Mouse (Mus musculus): ENCODE measurements around the gene Hist1h3c. TPM values are rescaled to one million over a fixed set of nuclear protein-coding genes. Genes with fewer than 3 reads are reported as not detected.
"Not testable (repeated sequence)": the region's sequence is repeated elsewhere in the genome, so short reads cannot be mapped to it uniquely, and the experiment has no call there.

The Hist1h3c gene
- total and polyA plus RNA-seq, 3 experiments, result 2.5 TPM; not detected in 2

- peak in 1 of 2 experiments; percentile 36 for DNase-seq
- Histone ChIP-seq H3K27ac (peak overlapping the region; percentile 43), H3K4me3 (no peak overlapping the region), H3K79me2 (replicated peaks; ENCODE audit: control insufficient read depth, insufficient read depth, low read length) (no peaks in the 10 kb centered on the region), H3K4me1 (ENCODE audit: control insufficient read depth, insufficient read depth, low read length) (peaks cover 5% of the 10 kb centered on the region), H3K36me3 (ENCODE audit: control insufficient read depth, insufficient read depth, low read length) (no peaks in the 10 kb centered on the region), H3K9ac (ENCODE audit: low read depth, low read length) (no peak overlapping the region), H3K27me3 (ENCODE audit: control insufficient read depth, insufficient read depth, low read length) (no peaks in the 10 kb centered on the region)
- intact Hi-C loops (cut with DNase I), result loop anchor here (10.0 kb wide), 1 partner anchor 1976 kb away; the partner anchor contains the start of genes Hist1h2ak, Hist1h2bn and Hist1h4k
- WGBS, result 23% methylated on average over 8 of the region's 8 CpGs
- TF ChIP-seq EP300 (IDR thresholded peaks at IDR 0.05; ENCODE audit: insufficient read depth, low read depth, low read length) (no peak), POLR2A (IDR thresholded peaks at IDR 0.05; ENCODE audit: insufficient read depth, low read depth, low read length) (no peak), CTCF (IDR thresholded peaks at IDR 0.05) (no peak)
These were observed 14.9 kb downstream of the Hist1h3c start for GRCm38 (mm10) chr13:23730479-23730878.

DNA sequence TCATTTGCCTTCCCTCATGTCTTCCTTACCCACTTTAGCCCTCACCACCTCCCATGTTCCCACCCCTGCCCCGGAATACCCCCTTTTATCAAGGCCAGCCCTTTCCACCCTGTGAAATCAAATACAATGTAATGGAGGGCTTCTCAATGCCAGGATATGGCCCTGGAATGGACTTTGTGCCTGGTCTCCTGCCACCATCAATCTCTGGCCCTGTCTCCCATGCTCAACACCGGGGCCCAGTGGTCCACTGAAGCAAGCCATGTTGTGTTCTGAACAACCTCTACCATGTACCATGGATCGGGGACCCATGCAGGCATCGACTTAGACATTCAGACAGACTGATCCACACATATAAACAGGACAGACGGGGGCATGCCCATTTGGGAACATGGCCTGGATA is 15.7 kb downstream of the Hist1h3c start:
- intact Hi-C loops (cut with DNase I), result loop anchor here (10.0 kb wide), 1 partner anchor 1975 kb away; the partner anchor contains the start of genes Hist1h2ak, Hist1h2bn and Hist1h4k

DNA sequence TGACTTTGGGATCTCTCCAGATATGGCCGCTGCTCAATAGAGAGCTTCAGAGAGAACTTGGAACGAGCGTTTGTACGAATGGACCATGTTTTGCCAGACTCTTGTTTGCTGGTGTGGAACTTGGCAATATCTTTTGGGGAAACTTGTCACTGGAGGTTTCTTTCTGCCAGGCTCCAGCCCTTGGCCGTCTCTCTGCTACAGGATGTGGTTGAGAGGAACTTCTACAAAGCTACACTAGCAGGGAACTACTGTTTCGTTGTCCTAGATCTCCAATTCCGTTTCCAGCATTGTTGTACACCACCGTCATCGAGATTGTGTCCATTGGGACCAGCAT is 16.2 kb downstream of the Hist1h3c start:
- no peak for TF ChIP-seq POLR2A (IDR thresholded peaks at IDR 0.05; ENCODE audit: insufficient read depth, low read depth, low read length)
- no peak for TF ChIP-seq CTCF (IDR thresholded peaks at IDR 0.05)
- TF ChIP-seq EP300 (IDR thresholded peaks at IDR 0.05; ENCODE audit: insufficient read depth, low read depth, low read length), result no peak
- WGBS, result 72% methylated on average over 9 of the region's 9 CpGs

More for the DNA sequence above, 15.7 kb downstream of the Hist1h3c start:
- H3K79me2 ChIP-seq (replicated peaks; ENCODE audit: control insufficient read depth, insufficient read depth, low read length), result no peaks in the 10 kb centered on the region
- H3K4me3 ChIP-seq, result no peak overlapping the region
- H3K27ac ChIP-seq, result no peak overlapping the region; the same call in 1 of the 2 replicates
- no peaks in the 10 kb centered on the region for H3K36me3 ChIP-seq (ENCODE audit: control insufficient read depth, insufficient read depth, low read length)
- no peaks in the 10 kb centered on the region for H3K27me3 ChIP-seq (ENCODE audit: control insufficient read depth, insufficient read depth, low read length)
- WGBS, result 93% methylated on average over 5 of the region's 5 CpGs
- peaks cover 5% of the 10 kb centered on the region for H3K4me1 ChIP-seq (ENCODE audit: control insufficient read depth, insufficient read depth, low read length)
- no peak for TF ChIP-seq EP300 (IDR thresholded peaks at IDR 0.05; ENCODE audit: insufficient read depth, low read depth, low read length)
- TF ChIP-seq POLR2A (IDR thresholded peaks at IDR 0.05; ENCODE audit: insufficient read depth, low read depth, low read length), result no peak
- TF ChIP-seq CTCF (IDR thresholded peaks at IDR 0.05), result no peak
- no peak for DNase-seq
- H3K9ac ChIP-seq (ENCODE audit: low read depth, low read length), result no peak overlapping the region

DNA sequence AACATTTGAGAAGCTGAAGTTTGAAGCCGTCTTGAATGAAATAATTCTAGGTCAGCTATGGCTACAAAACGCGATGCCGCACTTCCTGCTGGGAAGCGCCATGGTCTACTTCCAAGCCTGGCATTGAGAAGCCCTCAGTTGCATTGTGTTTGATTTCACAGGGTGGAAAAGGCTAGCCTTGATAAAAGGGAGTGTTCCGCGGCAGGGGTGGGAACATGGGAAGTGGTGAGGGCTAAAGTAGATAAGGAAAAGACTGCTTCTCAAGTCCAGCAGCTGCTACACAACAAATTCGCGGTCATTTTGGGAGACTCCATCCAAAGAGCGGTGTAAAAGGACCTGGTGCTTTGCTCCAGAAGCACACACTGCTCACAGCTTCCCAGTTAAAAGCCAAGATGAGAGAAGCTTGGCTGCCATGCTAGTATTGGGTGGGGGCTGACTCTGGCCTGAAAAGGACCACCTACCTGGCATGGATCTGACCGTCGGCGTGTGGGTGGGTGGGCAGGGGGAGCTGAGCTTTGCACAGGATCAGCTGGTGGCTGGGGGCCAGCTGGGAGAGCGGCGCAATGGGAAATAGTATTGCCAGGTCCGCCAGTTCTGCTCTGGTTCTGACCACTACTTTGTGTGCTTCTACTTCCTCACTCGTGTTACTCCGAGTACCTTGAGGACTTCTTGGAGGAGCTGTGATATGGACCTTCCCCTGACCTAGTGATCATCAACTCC is 16.8 kb downstream of the Hist1h3c start:
- intact Hi-C loops (cut with DNase I), result no loop called here
- H3K27ac ChIP-seq, result peak overlapping the region; percentile 20; the same call in 1 of the 2 replicates
- H3K79me2 ChIP-seq (replicated peaks; ENCODE audit: control insufficient read depth, insufficient read depth, low read length), result no peaks in the 10 kb centered on the region
- H3K27me3 ChIP-seq (ENCODE audit: control insufficient read depth, insufficient read depth, low read length), result no peaks in the 10 kb centered on the region
- H3K36me3 ChIP-seq (ENCODE audit: control insufficient read depth, insufficient read depth, low read length), result no peaks in the 10 kb centered on the region
- 57% methylated on average over 18 of the region's 18 CpGs for WGBS
- no peak overlapping the region for H3K4me3 ChIP-seq
- H3K9ac ChIP-seq (ENCODE audit: low read depth, low read length), result no peak overlapping the region
- H3K4me1 ChIP-seq (ENCODE audit: control insufficient read depth, insufficient read depth, low read length), result peaks cover 5% of the 10 kb centered on the region
- no peak for DNase-seq
- TF ChIP-seq POLR2A (IDR thresholded peaks at IDR 0.05; ENCODE audit: insufficient read depth, low read depth, low read length) (no peak), EP300 (IDR thresholded peaks at IDR 0.05; ENCODE audit: insufficient read depth, low read depth, low read length) (no peak), CTCF (IDR thresholded peaks at IDR 0.05) (no peak)

More for the DNA sequence above, 16.2 kb downstream of the Hist1h3c start:
- Histone ChIP-seq H3K9ac (ENCODE audit: low read depth, low read length) (no peak overlapping the region), H3K4me1 (ENCODE audit: control insufficient read depth, insufficient read depth, low read length) (peaks cover 5% of the 10 kb centered on the region), H3K27me3 (ENCODE audit: control insufficient read depth, insufficient read depth, low read length) (no peaks in the 10 kb centered on the region), H3K27ac (peak overlapping the region; percentile 20; the same call in 1 of the 2 replicates), H3K4me3 (no peak overlapping the region), H3K36me3 (ENCODE audit: control insufficient read depth, insufficient read depth, low read length) (no peaks in the 10 kb centered on the region), H3K79me2 (replicated peaks; ENCODE audit: control insufficient read depth, insufficient read depth, low read length) (no peaks in the 10 kb centered on the region)
- peak in 1 of 2 experiments; percentile 58 for DNase-seq
- intact Hi-C loops (cut with DNase I), result no loop called here

- no peak for DNase-seq
- H3K36me3 ChIP-seq (ENCODE audit: control insufficient read depth, insufficient read depth, low read length), result no peaks in the 10 kb centered on the region
- WGBS, result 90% methylated on average over 1 of the region's 1 CpGs
These were observed 20.2 kb downstream of the Hist1h3c start for GRCm38 (mm10) chr13:23725213-23725612.

DNA sequence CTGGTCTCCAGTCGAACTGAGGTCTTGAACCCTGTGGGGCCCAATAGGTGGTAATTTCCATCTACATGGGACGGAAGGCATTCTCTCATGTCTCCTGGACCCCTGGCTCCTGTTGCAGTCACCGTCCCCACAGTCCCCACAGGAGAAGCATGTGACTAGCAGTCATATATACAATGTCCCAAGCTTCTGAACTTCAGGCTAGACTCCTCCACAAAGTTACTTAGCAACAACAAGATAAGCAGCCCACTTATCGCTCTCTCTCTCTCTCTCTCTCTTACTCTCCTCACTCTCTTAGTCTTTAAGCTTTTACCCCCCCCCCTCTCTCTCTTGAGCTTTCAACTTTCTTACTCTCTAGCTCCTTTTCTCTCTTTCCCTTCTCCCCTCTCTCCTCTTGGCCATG is 21.2 kb downstream of the Hist1h3c start:
- Histone ChIP-seq H3K4me3 (no peak overlapping the region), H3K79me2 (replicated peaks; ENCODE audit: control insufficient read depth, insufficient read depth, low read length) (no peaks in the 10 kb centered on the region), H3K27me3 (ENCODE audit: control insufficient read depth, insufficient read depth, low read length) (no peaks in the 10 kb centered on the region), H3K4me1 (ENCODE audit: control insufficient read depth, insufficient read depth, low read length) (peaks cover 2% of the 10 kb centered on the region; the same call in 1 of the 2 replicates), H3K9ac (ENCODE audit: low read depth, low read length) (no peak overlapping the region), H3K27ac (no peak overlapping the region), H3K36me3 (ENCODE audit: control insufficient read depth, insufficient read depth, low read length) (no peaks in the 10 kb centered on the region)
- 75% methylated on average over 4 of the region's 4 CpGs for WGBS
- intact Hi-C loops (cut with DNase I), result no loop called here
- no peak for TF ChIP-seq POLR2A (IDR thresholded peaks at IDR 0.05; ENCODE audit: insufficient read depth, low read depth, low read length)
- TF ChIP-seq CTCF (IDR thresholded peaks at IDR 0.05), result no peak
- TF ChIP-seq EP300 (IDR thresholded peaks at IDR 0.05; ENCODE audit: insufficient read depth, low read depth, low read length), result no peak
- no peak for DNase-seq

More at GRCm38 (mm10) chr13:23725213-23725612, 20.2 kb downstream of the Hist1h3c start:
- no peaks in the 10 kb centered on the region for H3K79me2 ChIP-seq (replicated peaks; ENCODE audit: control insufficient read depth, insufficient read depth, low read length)
- no peak overlapping the region for H3K27ac ChIP-seq
- H3K27me3 ChIP-seq (ENCODE audit: control insufficient read depth, insufficient read depth, low read length), result no peaks in the 10 kb centered on the region
- intact Hi-C loops (cut with DNase I), result no loop called here
- H3K9ac ChIP-seq (ENCODE audit: low read depth, low read length), result no peak overlapping the region
- H3K4me1 ChIP-seq (ENCODE audit: control insufficient read depth, insufficient read depth, low read length), result peaks cover 4% of the 10 kb centered on the region; the same call in 1 of the 2 replicates
- TF ChIP-seq POLR2A (IDR thresholded peaks at IDR 0.05; ENCODE audit: insufficient read depth, low read depth, low read length) (no peak), EP300 (IDR thresholded peaks at IDR 0.05; ENCODE audit: insufficient read depth, low read depth, low read length) (no peak), CTCF (IDR thresholded peaks at IDR 0.05) (no peak)
- no peak overlapping the region for H3K4me3 ChIP-seq

- H3K4me1 ChIP-seq (ENCODE audit: control insufficient read depth, insufficient read depth, low read length); H3K27me3 ChIP-seq (ENCODE audit: control insufficient read depth, insufficient read depth, low read length); H3K9ac ChIP-seq (ENCODE audit: low read depth, low read length); intact Hi-C loops (cut with DNase I); H3K4me3 ChIP-seq; H3K79me2 ChIP-seq (replicated peaks; ENCODE audit: control insufficient read depth, insufficient read depth, low read length); H3K36me3 ChIP-seq (ENCODE audit: control insufficient read depth, insufficient read depth, low read length); DNase-seq: not testable (repeated sequence)
- peak overlapping the region; percentile 34 for H3K27ac ChIP-seq
- 34% methylated on average over 2 of the region's 2 CpGs for WGBS
These were observed 27.7 kb downstream of the Hist1h3c start for GRCm38 (mm10) chr13:23717593-23718245.
